Mouse (Mus musculus): ENCODE measurements around the gene Pigv. TPM values are rescaled to one million over a fixed set of nuclear protein-coding genes. Genes with fewer than 3 reads are reported as not detected.

The Pigv gene
- polyA plus RNA-seq, 1 experiment, result not detected

- H3K4me3 ChIP-seq (ENCODE audit: insufficient read depth, low read depth, low read length), result no peak overlapping the region
- H3K4me1 ChIP-seq (ENCODE audit: control insufficient read depth, insufficient read depth, low read length), result peaks cover 17% of the 10 kb centered on the region
- TF ChIP-seq POLR2A (IDR thresholded peaks at IDR 0.05; ENCODE audit: insufficient read depth, low read depth, low read length), result no peak
- TF ChIP-seq CTCF (IDR thresholded peaks at IDR 0.05; ENCODE audit: insufficient read depth, low read depth, low read length), result no peak
- WGBS, result 95% methylated on average over 14 of the region's 14 CpGs
- H3K27ac ChIP-seq (ENCODE audit: insufficient read depth, low read depth, low read length), result no peak overlapping the region
Measured at GRCm38 (mm10) chr4:133627039-133627438, 45.4 kb downstream of the Pigv start.

GRCm38 (mm10) chr4:133626621-133627020 lies 45.8 kb downstream of the Pigv start:
- no peak overlapping the region for H3K4me3 ChIP-seq (ENCODE audit: insufficient read depth, low read depth, low read length)
- no peak overlapping the region for H3K27ac ChIP-seq (ENCODE audit: insufficient read depth, low read depth, low read length)
- TF ChIP-seq CTCF (IDR thresholded peaks at IDR 0.05; ENCODE audit: insufficient read depth, low read depth, low read length) (no peak), POLR2A (IDR thresholded peaks at IDR 0.05; ENCODE audit: insufficient read depth, low read depth, low read length) (no peak)
- H3K4me1 ChIP-seq (ENCODE audit: control insufficient read depth, insufficient read depth, low read length), result peaks cover 16% of the 10 kb centered on the region
- WGBS, result 94% methylated on average over 9 of the region's 9 CpGs

GRCm38 (mm10) chr4:133626221-133626620 lies 46.2 kb downstream of the Pigv start:
- TF ChIP-seq CTCF (IDR thresholded peaks at IDR 0.05; ENCODE audit: insufficient read depth, low read depth, low read length) (no peak), POLR2A (IDR thresholded peaks at IDR 0.05; ENCODE audit: insufficient read depth, low read depth, low read length) (no peak)
- Histone ChIP-seq H3K27ac (ENCODE audit: insufficient read depth, low read depth, low read length) (no peak overlapping the region), H3K4me3 (ENCODE audit: insufficient read depth, low read depth, low read length) (no peak overlapping the region), H3K4me1 (ENCODE audit: control insufficient read depth, insufficient read depth, low read length) (peaks cover 12% of the 10 kb centered on the region)
- WGBS, result 58% methylated on average over 5 of the region's 5 CpGs

GRCm38 (mm10) chr4:133625621-133626071 lies 46.8 kb downstream of the Pigv start:
- TF ChIP-seq CTCF (IDR thresholded peaks at IDR 0.05; ENCODE audit: insufficient read depth, low read depth, low read length) (no peak), POLR2A (IDR thresholded peaks at IDR 0.05; ENCODE audit: insufficient read depth, low read depth, low read length) (no peak)
- H3K4me1 ChIP-seq (ENCODE audit: control insufficient read depth, insufficient read depth, low read length), result peaks cover 6% of the 10 kb centered on the region
- H3K27ac ChIP-seq (ENCODE audit: insufficient read depth, low read depth, low read length), result no peak overlapping the region; the same call in 1 of the 2 replicates
- H3K4me3 ChIP-seq (ENCODE audit: insufficient read depth, low read depth, low read length), result no peak overlapping the region
- WGBS, result 61% methylated on average over 11 of the region's 11 CpGs

GRCm38 (mm10) chr4:133624830-133625229 lies 47.6 kb downstream of the Pigv start:
- Histone ChIP-seq H3K4me1 (ENCODE audit: control insufficient read depth, insufficient read depth, low read length) (0 out of 2 replicates have a peak, but pooled peaks cover under 1% of the 10 kb centered on the region), H3K4me3 (ENCODE audit: insufficient read depth, low read depth, low read length) (no peak overlapping the region), H3K27ac (ENCODE audit: insufficient read depth, low read depth, low read length) (no peak overlapping the region)
- TF ChIP-seq CTCF (IDR thresholded peaks at IDR 0.05; ENCODE audit: insufficient read depth, low read depth, low read length), result no peak
- no peak for TF ChIP-seq POLR2A (IDR thresholded peaks at IDR 0.05; ENCODE audit: insufficient read depth, low read depth, low read length)
- 93% methylated on average over 7 of the region's 7 CpGs for WGBS

- Histone ChIP-seq H3K4me3 (ENCODE audit: insufficient read depth, low read depth, low read length) (no peak overlapping the region), H3K4me1 (ENCODE audit: control insufficient read depth, insufficient read depth, low read length) (peaks cover 3% of the 10 kb centered on the region; the same call in 1 of the 2 replicates), H3K27ac (ENCODE audit: insufficient read depth, low read depth, low read length) (no peak overlapping the region)
- WGBS, result 78% methylated on average over 11 of the region's 11 CpGs
- no peak for TF ChIP-seq CTCF (IDR thresholded peaks at IDR 0.05; ENCODE audit: insufficient read depth, low read depth, low read length)
Measured at GRCm38 (mm10) chr4:133622161-133622695, 50.2 kb downstream of the Pigv start.

GRCm38 (mm10) chr4:133620668-133621067 lies 51.8 kb downstream of the Pigv start:
- Histone ChIP-seq H3K4me3 (ENCODE audit: insufficient read depth, low read depth, low read length) (no peak overlapping the region), H3K27ac (ENCODE audit: insufficient read depth, low read depth, low read length) (no peak overlapping the region), H3K4me1 (ENCODE audit: control insufficient read depth, insufficient read depth, low read length) (peaks cover 3% of the 10 kb centered on the region; the same call in 1 of the 2 replicates)
- TF ChIP-seq POLR2A (IDR thresholded peaks at IDR 0.05; ENCODE audit: insufficient read depth, low read depth, low read length) (no peak), CTCF (IDR thresholded peaks at IDR 0.05; ENCODE audit: insufficient read depth, low read depth, low read length) (no peak)
- 86% methylated on average over 8 of the region's 8 CpGs for WGBS

GRCm38 (mm10) chr4:133619473-133620136 lies 52.8 kb downstream of the Pigv start:
- Histone ChIP-seq H3K4me3 (ENCODE audit: insufficient read depth, low read depth, low read length) (no peak overlapping the region), H3K4me1 (ENCODE audit: control insufficient read depth, insufficient read depth, low read length) (peaks cover 14% of the 10 kb centered on the region), H3K27ac (ENCODE audit: insufficient read depth, low read depth, low read length) (no peak overlapping the region)
- TF ChIP-seq POLR2A (IDR thresholded peaks at IDR 0.05; ENCODE audit: insufficient read depth, low read depth, low read length) (no peak), CTCF (IDR thresholded peaks at IDR 0.05; ENCODE audit: insufficient read depth, low read depth, low read length) (no peak)
- 76% methylated on average over 4 of the region's 4 CpGs for WGBS

- no peak overlapping the region for H3K27ac ChIP-seq (ENCODE audit: insufficient read depth, low read depth, low read length)
- no peak overlapping the region for H3K4me3 ChIP-seq (ENCODE audit: insufficient read depth, low read depth, low read length)
- TF ChIP-seq CTCF (IDR thresholded peaks at IDR 0.05; ENCODE audit: insufficient read depth, low read depth, low read length) (no peak), POLR2A (IDR thresholded peaks at IDR 0.05; ENCODE audit: insufficient read depth, low read depth, low read length) (no peak)
- peaks cover 29% of the 10 kb centered on the region for H3K4me1 ChIP-seq (ENCODE audit: control insufficient read depth, insufficient read depth, low read length)
- WGBS, result 92% methylated on average over 11 of the region's 11 CpGs
Measured at GRCm38 (mm10) chr4:133617936-133618335, 54.5 kb downstream of the Pigv start.
